Mouse (Mus musculus) olfactory bulb, adult 2 months (tissue): ENCODE data around the gene Mdga1. TPM values are rescaled to one million over a fixed set of nuclear protein-coding genes. Genes with fewer than 3 reads are reported as not detected.

ENCODE experiments used
- H3K27ac ChIP-seq: fragments of 200-500 bp; 2 replicates; pipeline ENCODE4 v1.5.1; 2012; ENCODE audit warnings: low read depth, low read length; ENCODE audit not compliant: insufficient read depth
- H3K4me1 ChIP-seq: fragments of 200-500 bp; 2 replicates; pipeline ENCODE4 v1.6.1; 2012; ENCODE audit warnings: low read length; ENCODE audit not compliant: control insufficient read depth, insufficient read depth
- H3K4me3 ChIP-seq: fragments of 200-500 bp; 2 replicates; pipeline ENCODE4 v1.5.1; 2012; ENCODE audit warnings: mild to moderate bottlenecking, low read depth, low read length, moderate library complexity; ENCODE audit not compliant: insufficient read depth
- CTCF ChIP-seq: fragments of 200-500 bp; IDR thresholded peaks from 2 replicates; pipeline ENCODE4 v1.5.1; 2012; ENCODE audit warnings: low read depth, mild to moderate bottlenecking, low read length, moderate library complexity; ENCODE audit not compliant: insufficient read depth
- POLR2A ChIP-seq: fragments of 200-500 bp; IDR thresholded peaks from 2 replicates; pipeline ENCODE4 v1.6.1; 2012; ENCODE audit warnings: mild to moderate bottlenecking, low read depth, low read length, moderate library complexity; ENCODE audit not compliant: insufficient read depth
- WGBS: fragments of 180-500 bp; shearing (Covaris S2); methylation state at CpG from one replicate; pipeline ENCODE4 v1.1.7; 2018; 5-methylcytosine and 5-hydroxymethylcytosine counted together
- polyA plus RNA-seq: library from polyadenylated mRNA; stranded (reverse); fragments of >200 nt; gene quantifications from 2 replicates; pipeline ENCODE4 v1.2.4, GENCODE M21; 2012; ENCODE audit warnings: low replicate concordance; ENCODE audit not compliant: missing spikeins, insufficient read depth, insufficient read length

Mdga1 gene
- polyA plus RNA-seq, 1 experiment: not detected

DNA sequence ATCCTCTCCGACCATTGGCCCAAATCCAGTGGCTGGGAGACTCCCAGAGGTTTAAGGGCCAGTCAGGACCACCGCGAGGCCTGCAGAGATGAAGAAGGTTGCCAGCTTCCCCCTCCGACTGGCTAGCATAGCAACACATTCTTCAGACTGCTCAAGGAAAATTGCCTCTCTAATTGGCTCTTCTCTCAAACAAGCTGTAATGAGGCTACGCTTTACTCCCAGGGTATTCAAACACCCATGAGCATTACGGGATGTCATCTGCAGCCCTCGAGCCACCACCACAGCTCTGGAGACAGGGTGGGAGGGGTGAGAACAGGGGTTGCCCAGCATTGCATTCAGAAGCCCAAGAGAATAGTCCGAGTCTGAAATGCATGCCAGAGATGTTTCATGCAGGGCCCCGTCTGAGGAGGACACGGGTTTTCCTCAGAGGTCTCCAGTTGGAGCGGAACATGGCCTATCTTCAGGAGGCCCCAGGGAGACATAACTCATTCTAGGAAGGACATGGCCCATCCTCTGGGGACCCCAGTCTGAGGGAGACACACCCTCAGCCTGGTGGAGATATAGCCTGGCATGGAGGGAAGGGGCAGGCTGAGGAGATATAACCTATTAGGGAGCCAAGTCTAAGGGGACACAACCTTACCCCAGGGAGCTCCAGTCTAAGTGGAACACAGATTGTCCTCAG, 151.5 kb downstream of the Mdga1 start:
- TF ChIP-seq CTCF: no peak
- TF ChIP-seq POLR2A: no peak
- Histone ChIP-seq H3K27ac (no peak overlapping the region), H3K4me3 (no peak overlapping the region), H3K4me1 (peaks cover 25% of the 10 kb centered on the region)
- 48% methylated on average over 11 of the region's 11 CpGs for WGBS

DNA sequence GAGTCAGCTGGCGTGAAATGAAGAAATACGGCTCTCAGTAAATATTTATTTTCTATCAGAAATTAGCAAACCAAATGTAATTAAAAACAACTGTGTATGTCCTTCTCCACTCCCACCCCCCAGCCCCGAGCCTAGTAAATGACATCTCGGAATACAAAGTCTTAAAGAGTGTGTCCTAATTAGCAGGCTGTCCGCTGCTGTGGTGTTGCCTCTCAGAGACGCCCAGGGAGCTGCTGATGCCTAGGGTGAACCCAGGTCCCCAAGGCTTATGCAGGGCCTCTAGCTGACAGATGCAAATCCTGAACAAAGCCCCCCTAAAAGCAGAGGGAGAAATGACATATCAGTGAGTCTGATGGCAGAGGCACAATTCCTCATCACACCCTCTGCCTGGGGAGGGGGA, 155.1 kb downstream of the Mdga1 start:
- Histone ChIP-seq H3K4me1 (peaks cover 21% of the 10 kb centered on the region), H3K4me3 (no peak overlapping the region), H3K27ac (no peak overlapping the region)
- WGBS: 53% methylated on average over 6 of the region's 6 CpGs
- no peak for TF ChIP-seq CTCF
- no peak for TF ChIP-seq POLR2A

DNA sequence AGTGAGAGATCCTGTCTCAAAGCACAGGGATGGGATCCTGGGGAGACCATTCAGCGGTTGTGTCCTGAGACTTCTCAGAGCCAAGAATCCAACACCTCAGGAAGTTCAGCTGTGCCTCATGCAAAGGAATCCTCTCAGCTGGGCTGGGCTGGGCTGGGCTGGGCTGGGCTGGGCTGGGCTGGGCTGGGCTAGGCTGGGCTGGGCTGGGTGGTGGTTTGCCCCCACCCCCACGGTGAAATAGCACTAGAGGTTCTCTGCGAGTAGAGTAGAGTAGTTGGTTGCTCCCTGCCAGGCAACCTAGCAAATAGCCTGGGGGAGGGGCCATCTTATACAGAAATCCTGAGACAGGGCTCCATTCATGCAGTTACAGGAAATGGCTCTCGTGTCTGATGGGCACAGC, 156.6 kb downstream of the Mdga1 start:
- no peak overlapping the region for H3K4me3 ChIP-seq
- H3K4me1 ChIP-seq: peaks cover 7% of the 10 kb centered on the region
- no peak for TF ChIP-seq POLR2A
- no peak for TF ChIP-seq CTCF
- H3K27ac ChIP-seq: no peak overlapping the region
- WGBS: 32% methylated on average over 4 of the region's 4 CpGs

DNA sequence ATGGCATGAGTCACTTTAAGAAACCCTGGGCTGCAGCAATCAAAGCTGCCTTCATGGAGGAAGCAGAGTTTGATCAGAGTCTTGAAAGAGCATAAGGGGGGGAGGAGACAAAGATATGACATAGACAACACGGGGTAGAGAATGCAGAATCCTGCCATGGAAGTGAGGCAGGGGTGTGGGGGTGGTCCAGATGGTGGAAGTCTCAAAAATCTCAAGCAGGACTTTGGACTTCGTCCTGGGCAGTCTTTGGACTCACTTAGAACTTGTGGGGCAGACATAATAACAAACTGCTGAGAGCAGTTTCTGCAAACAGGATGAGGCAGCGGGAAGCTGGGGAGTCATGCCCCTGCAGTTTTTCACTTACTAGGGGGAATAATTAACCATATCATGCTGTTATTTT, 166.3 kb downstream of the Mdga1 start:
- H3K27ac ChIP-seq: no peak overlapping the region
- WGBS: 82% methylated on average over 3 of the region's 3 CpGs
- no peak for TF ChIP-seq CTCF
- no peak for TF ChIP-seq POLR2A
- H3K4me3 ChIP-seq: no peak overlapping the region
- peaks cover 2% of the 10 kb centered on the region; the same call in 1 of the 2 replicates for H3K4me1 ChIP-seq

DNA sequence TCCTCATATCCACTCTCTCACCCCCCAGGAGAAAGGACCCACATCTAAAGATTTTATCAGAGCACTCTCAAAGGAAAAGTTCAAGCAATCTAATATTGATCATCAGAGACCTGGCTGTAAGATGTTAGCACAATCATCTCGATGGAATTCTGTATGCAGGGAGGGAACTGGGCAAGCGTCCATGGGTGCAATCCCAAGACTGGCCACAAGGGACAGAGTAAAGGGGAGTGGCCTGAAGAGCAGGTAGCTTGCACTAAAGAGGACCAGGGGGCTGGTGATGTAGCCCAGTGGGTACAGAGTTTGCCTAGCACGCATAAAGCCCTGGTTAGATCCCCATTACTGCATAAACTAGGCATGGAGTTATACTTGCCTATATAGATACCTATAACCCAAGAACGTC, 168.5 kb downstream of the Mdga1 start:
- 42% methylated on average over 4 of the region's 4 CpGs for WGBS
- Histone ChIP-seq H3K27ac (no peak overlapping the region), H3K4me1 (peaks cover 7% of the 10 kb centered on the region; the same call in 1 of the 2 replicates), H3K4me3 (no peak overlapping the region)
- TF ChIP-seq CTCF (peak; percentile 10; the same call in 1 of the 2 replicates), POLR2A (no peak)

DNA sequence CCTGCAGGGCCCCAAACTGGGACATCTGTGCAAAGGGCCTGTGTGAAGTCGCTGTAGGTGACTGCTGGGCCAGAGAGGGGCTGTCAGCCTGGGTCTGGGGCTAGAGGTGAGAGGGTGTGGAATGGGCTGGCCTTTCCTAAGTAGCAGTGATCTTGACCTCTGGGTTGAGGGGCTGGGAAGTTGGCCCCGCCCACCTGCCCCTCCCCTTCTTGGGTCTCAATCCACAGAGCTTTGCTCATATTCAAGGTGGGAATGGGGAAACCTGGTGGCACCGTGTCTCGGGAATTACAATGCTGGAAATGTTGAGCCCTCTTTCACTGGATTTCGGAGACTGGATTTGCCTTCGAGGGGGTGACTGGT, 169.8 kb downstream of the Mdga1 start:
- 82% methylated on average over 6 of the region's 6 CpGs for WGBS
- no peak for TF ChIP-seq POLR2A
- no peak for TF ChIP-seq CTCF
- H3K4me3 ChIP-seq: no peak overlapping the region
- H3K27ac ChIP-seq: no peak overlapping the region
- peaks cover 13% of the 10 kb centered on the region; the same call in 1 of the 2 replicates for H3K4me1 ChIP-seq

DNA sequence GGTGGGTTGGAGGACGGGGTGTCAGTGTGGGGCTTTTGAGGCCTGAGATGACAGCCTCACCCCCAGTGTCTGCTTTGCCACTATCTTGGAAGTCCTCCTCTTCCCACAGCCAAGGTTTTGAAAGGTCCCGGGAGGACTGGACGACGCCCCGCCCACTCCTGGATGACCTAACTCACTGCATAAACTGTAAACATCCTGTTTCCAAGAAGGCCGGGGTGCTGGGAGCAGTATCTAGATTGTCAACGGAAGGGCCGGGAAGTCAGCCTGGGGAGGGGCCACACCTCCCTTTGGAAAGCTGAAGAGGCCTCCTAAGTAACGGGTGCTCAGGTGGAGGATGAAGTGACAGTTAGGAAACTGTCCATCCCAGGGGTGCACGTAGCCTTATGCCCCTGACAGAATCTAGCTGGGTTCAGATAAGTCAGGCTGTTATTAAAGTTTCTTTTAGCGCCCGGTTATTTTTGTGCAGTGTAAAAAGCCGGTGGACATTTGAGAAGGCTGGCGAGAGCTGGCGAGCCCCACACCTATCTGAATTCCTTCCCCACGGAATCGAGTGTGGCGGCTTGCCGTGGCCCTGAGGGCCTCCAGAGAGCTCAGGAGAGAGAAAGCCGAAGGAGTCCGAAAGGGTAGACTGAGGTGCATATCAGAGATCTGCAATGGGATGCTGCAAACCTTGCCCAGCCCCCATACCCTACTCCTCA, 170.3 kb downstream of the Mdga1 start:
- TF ChIP-seq POLR2A: no peak
- TF ChIP-seq CTCF: no peak
- Histone ChIP-seq H3K27ac (no peak overlapping the region), H3K4me3 (no peak overlapping the region), H3K4me1 (peaks cover 18% of the 10 kb centered on the region)
- 86% methylated on average over 21 of the region's 21 CpGs for WGBS

DNA sequence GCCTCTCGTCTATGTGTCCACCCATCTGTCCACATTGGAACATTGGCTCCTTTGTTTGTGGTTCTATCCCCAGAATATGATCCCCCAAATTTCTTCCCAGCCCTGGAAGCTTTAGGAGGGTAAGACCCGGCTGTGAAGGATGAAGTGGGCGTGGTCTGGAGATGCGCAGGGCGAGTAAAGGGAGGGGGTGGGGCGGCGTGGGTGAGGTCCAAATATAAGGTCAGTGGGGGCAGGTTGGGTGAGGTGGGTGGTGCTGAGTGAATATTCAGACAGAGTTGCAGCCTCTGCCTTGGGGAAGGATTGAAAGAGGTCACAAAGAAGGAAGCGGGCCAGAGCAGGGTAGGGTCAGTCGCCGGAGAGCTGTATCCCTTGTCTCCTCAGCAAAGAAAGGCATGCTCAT, 171.7 kb downstream of the Mdga1 start:
- peaks cover 21% of the 10 kb centered on the region for H3K4me1 ChIP-seq
- no peak overlapping the region for H3K27ac ChIP-seq
- WGBS: 62% methylated on average over 10 of the region's 10 CpGs
- TF ChIP-seq CTCF (no peak), POLR2A (no peak)
- H3K4me3 ChIP-seq: no peak overlapping the region

DNA sequence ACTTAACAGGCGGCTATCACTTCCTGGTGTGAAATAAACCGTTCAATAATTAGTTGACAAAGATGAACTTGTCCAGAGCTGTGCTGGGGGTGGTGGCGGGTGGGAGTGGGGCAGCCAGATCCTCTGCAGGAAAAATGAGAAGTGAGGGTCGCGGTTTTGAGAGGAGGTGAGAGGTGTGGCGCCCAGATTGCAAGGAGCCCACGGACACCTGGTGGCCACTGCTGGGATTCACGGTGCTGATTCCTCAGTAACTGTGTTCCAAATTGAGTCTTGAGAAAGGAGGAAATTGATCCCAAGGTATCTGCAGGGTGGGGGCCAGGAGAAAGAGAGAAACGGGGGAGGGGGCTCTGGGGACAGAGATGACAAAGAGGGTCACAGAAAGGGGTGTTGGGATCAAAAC, 173.1 kb downstream of the Mdga1 start:
- WGBS: 57% methylated on average over 9 of the region's 9 CpGs
- H3K27ac ChIP-seq: no peak overlapping the region
- TF ChIP-seq CTCF (no peak), POLR2A (no peak)
- no peak overlapping the region for H3K4me3 ChIP-seq
- H3K4me1 ChIP-seq: peaks cover 21% of the 10 kb centered on the region

DNA sequence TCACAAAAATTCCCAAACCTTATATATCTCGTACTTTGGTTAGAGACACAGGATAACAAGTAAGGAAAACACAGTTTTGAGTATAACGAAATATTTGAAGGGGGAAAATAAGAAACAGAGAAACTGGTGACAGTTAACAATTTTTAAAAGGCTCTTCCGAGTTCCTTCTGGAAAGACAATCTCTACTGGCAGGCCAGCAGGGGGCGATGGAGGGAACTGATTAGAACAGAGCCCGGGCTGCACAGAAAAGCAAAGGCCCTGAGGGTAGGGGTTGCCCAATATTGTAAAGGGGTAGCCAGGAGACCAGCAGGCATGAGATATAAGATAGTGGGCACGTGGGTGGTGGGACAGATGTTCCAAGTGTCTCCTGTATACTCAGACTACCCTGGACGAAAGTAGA, 173.8 kb downstream of the Mdga1 start:
- peaks cover 21% of the 10 kb centered on the region for H3K4me1 ChIP-seq
- no peak overlapping the region for H3K27ac ChIP-seq
- 11% methylated on average over 7 of the region's 7 CpGs for WGBS
- H3K4me3 ChIP-seq: no peak overlapping the region
- TF ChIP-seq POLR2A (no peak), CTCF (peak; percentile 42; the same call in 1 of the 2 replicates)
